19 mouse cellular contexts compared by ENCODE assay signal in genomic region chr11:104400961-104401360, GRCm38 (mm10).
DNase-seq lines count a peak whose midpoint lies in the region; ATAC-seq and TF ChIP-seq lines count a peak whose summit lies in the region.
"Had no signal": no experiment of that assay in that cellular context is flagged by ENCODE, and none has a peak within 500 bp of the region (broad histone marks: within the 10 kb centered on the region; RNA-seq: fewer than 3 reads in every experiment).

No protein-coding gene starts in this region.

- 71% methylated on average over 5 of the region's 5 CpGs for WGBS in intestine, postnatal 0 days
- WGBS in intestine, embryonic 15.5 days, result 77% methylated on average over 5 of the region's 5 CpGs
- 54% methylated on average over 5 of the region's 5 CpGs for WGBS in forebrain, embryonic 13.5 days

- ATAC-seq in intestine, postnatal 0 days, result no peak
- ATAC-seq in intestine, embryonic 15.5 days, result no peak
- no peak for ATAC-seq in forebrain, embryonic 13.5 days
- ATAC-seq: activated CD4-positive, CD25-positive, alpha-beta regulatory T cell, adult 4 months; forebrain, embryonic 14.5 days; forebrain, embryonic 16.5 days; Patski had no signal

- H3K27me3 ChIP-seq in intestine, postnatal 0 days (replicated peaks; ENCODE audit: control insufficient read depth, insufficient read depth, low read length), result no peaks in the 10 kb centered on the region
- no peaks in the 10 kb centered on the region for H3K27me3 ChIP-seq in intestine, embryonic 15.5 days (replicated peaks)
- H3K27me3 ChIP-seq in MEL (ENCODE audit: control insufficient read depth in 1 of 2, insufficient read depth in 2 of 2, low read length in 2 of 2), result no peaks in the 10 kb centered on the region
- H3K27me3 ChIP-seq in forebrain, embryonic 13.5 days, result no peaks in the 10 kb centered on the region
- H3K27me3 ChIP-seq: embryonic facial prominence, embryonic 12.5 days; Patski had no signal

- peak overlapping the region; percentile 13; the same call in 1 of the 2 replicates for H3K4me3 ChIP-seq in gastrocnemius, adult 2 months
- no peak overlapping the region for H3K4me3 ChIP-seq in intestine, postnatal 0 days (ENCODE audit: low read depth, low read length)
- no peak overlapping the region for H3K4me3 ChIP-seq in intestine, embryonic 15.5 days (replicated peaks)
- H3K4me3 ChIP-seq in MEL (ENCODE audit: control insufficient read depth in 1 of 2, insufficient read depth in 1 of 2, low read depth in 2 of 2, low read length in 2 of 2), result no peak overlapping the region
- no peak overlapping the region for H3K4me3 ChIP-seq in forebrain, embryonic 13.5 days
- H3K4me3 ChIP-seq: embryonic facial prominence, embryonic 10.5 days; embryonic facial prominence, embryonic 12.5 days had no signal

- H3K4me2 ChIP-seq in intestine, postnatal 0 days (replicated peaks; ENCODE audit: low read depth), result no peak overlapping the region
- no peak overlapping the region for H3K4me2 ChIP-seq in intestine, embryonic 15.5 days (replicated peaks)
- H3K4me2 ChIP-seq in forebrain, embryonic 13.5 days, result no peak overlapping the region
- H3K4me2 ChIP-seq: embryonic facial prominence, embryonic 12.5 days had no signal

- H3K4me1 ChIP-seq in intestine, postnatal 0 days (replicated peaks; ENCODE audit: control insufficient read depth, insufficient read depth, low read length), result peaks cover 7% of the 10 kb centered on the region; the same call in 1 of the 2 replicates
- H3K4me1 ChIP-seq in intestine, embryonic 15.5 days (replicated peaks), result 0 out of 2 replicates have a peak, but pooled peaks cover 3% of the 10 kb centered on the region
- peaks cover 10 to 26% of the 10 kb centered on the region in 2 experiments for H3K4me1 ChIP-seq in MEL (ENCODE audit: control insufficient read depth in 1 of 2, insufficient read depth in 2 of 2, low read length in 2 of 2)
- H3K4me1 ChIP-seq in forebrain, embryonic 13.5 days, result peaks cover 9% of the 10 kb centered on the region
- H3K4me1 ChIP-seq: embryonic facial prominence, embryonic 10.5 days had no signal

- DNase-seq in gastrocnemius, adult 2 months, result no peak
- DNase-seq in gastrocnemius, postnatal 4 days (ENCODE audit: low spot score in 2 of 2), result no peak
- peak; percentile 57 for DNase-seq in MEL (ENCODE audit: low read depth, low spot score)
- DNase-seq: adrenal gland, adult 8-10 months; adrenal gland, postnatal 14 days; adrenal gland, postnatal 36 days; cerebellum, adult 11-12 months; cerebellum, adult 9-10 months; cerebellum, postnatal 10 days; cerebellum, postnatal 25 days had no signal

- peak overlapping the region; percentile 57 for H3K27ac ChIP-seq in gastrocnemius, adult 2 months
- H3K27ac ChIP-seq in intestine, postnatal 0 days (ENCODE audit: low read depth, low read length), result no peak overlapping the region
- H3K27ac ChIP-seq in intestine, embryonic 15.5 days, result no peak overlapping the region
- H3K27ac ChIP-seq in MEL (ENCODE audit: control insufficient read depth, low read depth, low read length), result no peak overlapping the region
- H3K27ac ChIP-seq in forebrain, embryonic 13.5 days, result no peak overlapping the region
- H3K27ac ChIP-seq: embryonic facial prominence, embryonic 10.5 days; embryonic facial prominence, embryonic 12.5 days had no signal

- no peak for TF ChIP-seq POLR2A in MEL (IDR thresholded peaks at IDR 0.05; ENCODE audit: control insufficient read depth in 1 of 2, insufficient read depth in 1 of 2, low read depth in 1 of 2, low read length in 2 of 2, poor library complexity in 1 of 2)

- H3K36me3 ChIP-seq in intestine, postnatal 0 days (ENCODE audit: control insufficient read depth, insufficient read depth), result 0 out of 2 replicates have a peak, but pooled peaks cover 9% of the 10 kb centered on the region
- H3K36me3 ChIP-seq in intestine, embryonic 15.5 days, result no peaks in the 10 kb centered on the region
- peaks cover 13 to 55% of the 10 kb centered on the region in 2 experiments for H3K36me3 ChIP-seq in MEL (ENCODE audit: control insufficient read depth in 1 of 2, insufficient read depth in 2 of 2, low read length in 2 of 2)
- peaks cover 11% of the 10 kb centered on the region; the same call in 1 of the 2 replicates for H3K36me3 ChIP-seq in forebrain, embryonic 13.5 days (ENCODE audit: poor library complexity, severe bottlenecking)

- no peak for TF ChIP-seq CTCF in gastrocnemius, adult 2 months (IDR thresholded peaks at IDR 0.05)
- no peak for TF ChIP-seq CTCF in intestine, postnatal 0 days (IDR thresholded peaks at IDR 0.05; ENCODE audit: low read depth)
- no peak for TF ChIP-seq CTCF in MEL (IDR thresholded peaks at IDR 0.05 in 2 of 3, conservative IDR thresholded peaks at IDR 0.05 in 1 of 3; ENCODE audit: control insufficient read depth in 1 of 3, insufficient read depth in 1 of 3, low read depth in 2 of 3, low read length in 3 of 3, poor library complexity in 1 of 3, severe bottlenecking in 1 of 3)

- H3K9me3 ChIP-seq in intestine, postnatal 0 days (ENCODE audit: control insufficient read depth), result no peaks in the 10 kb centered on the region
- no peaks in the 10 kb centered on the region for H3K9me3 ChIP-seq in intestine, embryonic 15.5 days
- no peaks in the 10 kb centered on the region for H3K9me3 ChIP-seq in MEL (replicated peaks; ENCODE audit: insufficient read depth, low read length)
- H3K9me3 ChIP-seq in forebrain, embryonic 13.5 days (replicated peaks), result no peaks in the 10 kb centered on the region
- H3K9me3 ChIP-seq: embryonic facial prominence, embryonic 10.5 days; embryonic facial prominence, embryonic 12.5 days had no signal

- no peak for TF ChIP-seq RAD21 in MEL (IDR thresholded peaks at IDR 0.05; ENCODE audit: low read depth, low read length)

- intact Hi-C loops in gastrocnemius, adult 2 months (cut with DNase I), result loop anchor here (5.0 kb wide), 1 partner anchor 39 kb away; no protein-coding TSS in a partner anchor

- TF ChIP-seq EP300 in MEL (IDR thresholded peaks at IDR 0.05; ENCODE audit: low read depth in 1 of 2, low read length in 2 of 2), result peak in 1 of 2 experiments; percentile 53; a peak in 2 of 4 replicates

- H3K79me2 ChIP-seq in MEL (ENCODE audit: control insufficient read depth, insufficient read depth, low read length, poor library complexity), result peaks cover 34% of the 10 kb centered on the region

- H3K9ac ChIP-seq in intestine, postnatal 0 days (ENCODE audit: low read depth, low read length), result peak overlapping the region; percentile 7; the same call in 1 of the 2 replicates
- H3K9ac ChIP-seq in intestine, embryonic 15.5 days, result no peak overlapping the region
- no peak overlapping the region for H3K9ac ChIP-seq in MEL (ENCODE audit: control insufficient read depth, low read depth, low read length, poor library complexity, severe bottlenecking)
- no peak overlapping the region for H3K9ac ChIP-seq in forebrain, embryonic 13.5 days
- H3K9ac ChIP-seq: embryonic facial prominence, embryonic 12.5 days had no signal

TF ChIP-seq in MEL, 35 proteins besides CTCF, POLR2A, EP300 and RAD21:
- 0 out of 2 replicates have a peak, but pooled peaks have one; percentile 49 for TF ChIP-seq MAZ (IDR thresholded peaks at IDR 0.05; ENCODE audit: low read depth, low read length)
- TF ChIP-seq GATA1 (IDR thresholded peaks at IDR 0.05; ENCODE audit: low read depth, low read length), result peak; percentile 34
- TF ChIP-seq CHD2 (IDR thresholded peaks at IDR 0.05; ENCODE audit: low read length), result no peak
